Mouse (Mus musculus) heart, postnatal 0 days (tissue): ENCODE measurements around the gene Sbno2.

ENCODE experiments used
- CTCF ChIP-seq: IDR thresholded peaks from 2 replicates; pipeline ENCODE4 v1.5.1; 2016; ENCODE audit warnings: antibody characterized with exemption, control low read depth, low read depth
- EP300 ChIP-seq: IDR thresholded peaks from 2 replicates; pipeline ENCODE4 v1.6.1; 2016; ENCODE audit warnings: antibody characterized with exemption, low read depth

DNA sequence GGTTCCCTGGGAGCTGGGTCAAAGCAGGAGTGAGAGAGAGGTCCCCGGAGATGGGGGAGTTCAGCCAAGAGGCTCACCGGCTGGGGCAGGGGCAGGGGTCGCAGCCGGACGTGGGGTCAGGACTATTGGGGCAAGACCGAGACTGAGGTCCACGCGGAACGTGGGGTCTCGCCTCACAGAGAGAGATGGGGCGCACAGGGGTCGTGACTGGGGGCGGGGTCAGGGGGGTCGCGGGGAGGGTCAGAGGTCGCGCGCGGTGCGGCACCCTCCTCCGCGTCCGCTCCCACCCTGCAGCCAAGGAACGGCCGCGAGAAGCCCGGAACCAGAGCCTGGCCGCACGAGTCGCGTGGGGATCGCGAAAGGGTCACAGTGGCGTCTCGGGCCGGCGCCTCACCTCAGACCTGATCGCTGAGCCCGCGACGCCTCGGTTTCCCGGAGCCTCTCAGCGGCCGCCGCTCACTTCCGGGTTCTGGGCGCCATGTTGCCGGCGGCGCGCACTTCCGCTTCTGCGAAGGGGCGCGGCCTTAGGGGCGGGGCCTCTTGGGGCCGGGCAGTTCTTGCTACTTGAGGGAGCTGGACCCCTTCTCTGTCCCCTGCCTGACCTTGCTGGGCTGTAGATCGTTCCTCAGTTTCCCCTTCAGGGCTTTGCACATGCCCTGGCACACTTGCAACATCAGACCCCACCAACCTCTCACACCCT is 3.0 kb downstream of the Sbno2 start:
- no peak for TF ChIP-seq CTCF
- peak; percentile 53; the same call in 1 of the 2 replicates for TF ChIP-seq EP300
